Mouse (Mus musculus) forebrain, postnatal 0 days (tissue): ENCODE data around the gene Gm7534. TPM values are rescaled to one million over a fixed set of nuclear protein-coding genes. Genes with fewer than 3 reads are reported as not detected.

ENCODE experiments used
- ATAC-seq: fragments of 200-750 bp; cut with Nextera tagmentation; 2 replicates; pipeline ENCODE4 v1.8.0; 2017; ENCODE audit warnings: mild to moderate bottlenecking, moderate library complexity
- DNase-seq: peaks from one replicate; pipeline ENCODE4 v3.0.0-alpha.2; 2015
- H3K27ac ChIP-seq: fragments of 300-500 bp; sonication (generic); 2 replicates; pipeline ENCODE4 v1.5.1; 2014; ENCODE audit warnings: low read depth, mild to moderate bottlenecking, antibody characterized with exemption, low read length, moderate library complexity, mixed read lengths
- H3K27me3 ChIP-seq: fragments of 300-500 bp; sonication (generic); 2 replicates; pipeline ENCODE4 v1.6.1; 2014; ENCODE audit warnings: mild to moderate bottlenecking, low read length, mixed read lengths; ENCODE audit not compliant: insufficient read depth
- H3K36me3 ChIP-seq: fragments of 300-500 bp; sonication (generic); 2 replicates; pipeline ENCODE4 v1.6.1; 2014; ENCODE audit warnings: mild to moderate bottlenecking, moderate library complexity; ENCODE audit not compliant: insufficient read depth
- H3K4me1 ChIP-seq: fragments of 300-500 bp; sonication (generic); 2 replicates; pipeline ENCODE4 v1.6.1; 2014; ENCODE audit warnings: antibody characterized with exemption; ENCODE audit not compliant: insufficient read depth
- H3K4me2 ChIP-seq: fragments of 300-500 bp; sonication (generic); 2 replicates; pipeline ENCODE4 v1.6.1; 2014; ENCODE audit warnings: low read depth, mild to moderate bottlenecking, moderate library complexity
- H3K4me3 ChIP-seq: fragments of 300-500 bp; sonication (generic); 2 replicates; pipeline ENCODE4 v1.5.1; 2014; ENCODE audit warnings: low read depth, low read length, mixed read lengths
- H3K9ac ChIP-seq: fragments of 300-500 bp; sonication (generic); 2 replicates; pipeline ENCODE4 v1.6.1; 2014; ENCODE audit warnings: mild to moderate bottlenecking
- H3K9me3 ChIP-seq: fragments of 300-500 bp; sonication (generic); 2 replicates; pipeline ENCODE4 v1.6.1; 2016; ENCODE audit warnings: low read length
- CTCF ChIP-seq: sonication (generic); IDR thresholded peaks from 2 replicates; pipeline ENCODE4 v1.5.1; 2016; ENCODE audit warnings: antibody characterized with exemption, control low read depth, low read depth
- WGBS: fragments of 180-500 bp; shearing (Covaris S2); extraction: QIAGEN DNeasy Blood & Tissue Kit; methylation state at CpG from one replicate; pipeline ENCODE4 v1.1.7; 2014; 5-methylcytosine and 5-hydroxymethylcytosine counted together
- polyA plus RNA-seq: library from polyadenylated mRNA; unstranded; fragments of >200 nt; fragmentation: Nextera tagmentation; extraction: Ambion mirVana; gene quantifications from 2 replicates; pipeline ENCODE4 v1.2.1, GENCODE M21; 2015
- total RNA-seq: library from RNA; depleted of rRNA; stranded (reverse); fragments of >200 nt; gene quantifications from 2 replicates; pipeline ENCODE4 v1.2.3, GENCODE M21; 2014

The Gm7534 gene
- total and polyA plus RNA-seq, 2 experiments from 2014 or later, result not detected

DNA sequence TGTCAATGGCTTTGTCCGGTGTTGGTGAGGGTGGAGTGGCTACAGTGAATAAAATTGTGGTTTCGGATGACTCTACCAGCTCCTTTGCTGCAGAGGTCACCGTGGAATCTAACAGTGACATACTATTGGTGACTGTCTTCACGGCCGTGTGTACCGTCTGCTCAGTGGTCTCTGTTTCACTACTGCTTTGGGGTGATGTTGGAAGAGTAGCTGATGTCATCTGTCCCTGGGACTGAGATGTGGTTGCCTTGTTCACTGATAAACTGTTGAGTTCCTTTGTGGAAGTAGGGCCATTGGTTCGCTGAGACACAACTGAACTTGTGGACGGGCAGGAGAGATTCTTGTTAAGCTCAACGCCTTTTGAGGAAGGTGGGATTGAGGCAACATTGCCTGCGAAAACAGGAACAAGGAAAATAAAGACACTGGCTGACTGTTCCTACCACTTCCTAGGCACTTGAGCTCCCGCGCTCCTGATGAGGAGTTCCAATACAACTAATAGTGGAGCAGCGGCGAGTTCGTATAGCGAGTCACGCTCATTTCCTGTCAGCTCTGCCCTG, 614 bp upstream of the Gm7534 start:
- 93% methylated on average over 17 of the region's 17 CpGs for WGBS
- Histone ChIP-seq H3K4me1 (no peaks in the 10 kb centered on the region), H3K36me3 (no peaks in the 10 kb centered on the region), H3K4me2 (no peak overlapping the region), H3K9ac (no peak overlapping the region), H3K9me3 (no peaks in the 10 kb centered on the region), H3K27ac (no peak overlapping the region), H3K4me3 (no peak overlapping the region), H3K27me3 (no peaks in the 10 kb centered on the region)
- ATAC-seq, result no peak
- DNase-seq, result no peak
- TF ChIP-seq CTCF, result no peak

DNA sequence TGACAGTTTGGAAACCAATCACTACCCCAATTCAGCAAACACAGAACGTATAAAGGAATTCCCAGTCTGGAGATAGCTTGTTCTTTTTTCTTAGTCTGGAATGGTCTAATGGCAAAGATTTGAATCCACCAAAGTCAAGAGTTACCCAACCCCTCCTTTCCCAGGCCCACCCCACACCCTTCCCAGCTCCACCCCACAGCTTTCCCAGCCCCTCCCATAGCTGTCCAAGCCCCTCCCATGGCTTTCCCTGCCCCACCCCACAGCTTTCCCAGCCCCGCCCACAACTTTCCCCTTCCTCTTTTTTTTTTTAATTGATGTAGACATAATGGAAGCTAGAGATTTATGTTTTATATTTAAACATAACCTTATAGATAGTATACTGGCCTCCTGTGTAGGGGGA, 3.4 kb downstream of the Gm7534 start:
- no peaks in the 10 kb centered on the region for H3K4me1 ChIP-seq
- H3K4me3 ChIP-seq, result no peak overlapping the region
- no peak overlapping the region for H3K9ac ChIP-seq
- no peaks in the 10 kb centered on the region for H3K36me3 ChIP-seq
- no peak for TF ChIP-seq CTCF
- 78% methylated on average over 2 of the region's 2 CpGs for WGBS
- no peaks in the 10 kb centered on the region for H3K9me3 ChIP-seq
- no peaks in the 10 kb centered on the region for H3K27me3 ChIP-seq
- ATAC-seq (no peak), DNase-seq (no peak)
- H3K4me2 ChIP-seq, result no peak overlapping the region
- no peak overlapping the region for H3K27ac ChIP-seq

- no peak for TF ChIP-seq CTCF
- Histone ChIP-seq H3K4me1 (no peaks in the 10 kb centered on the region), H3K4me3 (peak overlapping the region; percentile 67), H3K4me2 (peak overlapping the region; percentile 89), H3K9ac (peak overlapping the region; percentile 67), H3K27me3 (no peaks in the 10 kb centered on the region), H3K27ac (peak overlapping the region; percentile 64; the same call in 1 of the 2 replicates), H3K36me3 (no peaks in the 10 kb centered on the region), H3K9me3 (no peaks in the 10 kb centered on the region)
- 3% methylated on average over 22 of the region's 22 CpGs for WGBS
- DNase-seq (no peak), ATAC-seq (no peak)
Observed at GRCm38 (mm10) chr4:134186268-134186667, 16.5 kb downstream of the Gm7534 start.

DNA sequence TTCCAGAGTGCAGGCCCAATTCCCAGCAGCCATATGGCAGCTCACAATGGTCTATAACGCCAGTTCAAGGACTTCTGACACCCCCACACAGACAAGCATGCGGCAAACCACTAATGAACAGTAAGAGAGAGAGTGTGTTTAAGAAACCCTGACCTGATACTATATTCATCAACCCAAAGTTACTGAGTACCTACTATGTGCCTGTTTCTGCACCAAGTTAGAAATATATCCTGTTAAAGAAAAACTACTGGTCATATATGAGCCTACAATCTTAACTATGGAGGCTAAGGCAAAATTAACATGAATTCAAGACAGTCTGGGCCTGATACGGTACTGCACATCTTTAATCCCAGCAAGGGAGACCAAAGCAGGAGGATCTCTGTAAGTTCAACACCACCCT, 17.2 kb downstream of the Gm7534 start:
- no peak overlapping the region for H3K27ac ChIP-seq
- H3K27me3 ChIP-seq, result no peaks in the 10 kb centered on the region
- H3K4me2 ChIP-seq, result peak overlapping the region; percentile 89
- peak overlapping the region; percentile 67; the same call in 1 of the 2 replicates for H3K4me3 ChIP-seq
- no peak for TF ChIP-seq CTCF
- no peaks in the 10 kb centered on the region for H3K36me3 ChIP-seq
- no peak overlapping the region; the same call in 1 of the 2 replicates for H3K9ac ChIP-seq
- H3K4me1 ChIP-seq, result no peaks in the 10 kb centered on the region
- 74% methylated on average over 3 of the region's 3 CpGs for WGBS
- no peak for DNase-seq
- no peaks in the 10 kb centered on the region for H3K9me3 ChIP-seq
- ATAC-seq, result no peak

DNA sequence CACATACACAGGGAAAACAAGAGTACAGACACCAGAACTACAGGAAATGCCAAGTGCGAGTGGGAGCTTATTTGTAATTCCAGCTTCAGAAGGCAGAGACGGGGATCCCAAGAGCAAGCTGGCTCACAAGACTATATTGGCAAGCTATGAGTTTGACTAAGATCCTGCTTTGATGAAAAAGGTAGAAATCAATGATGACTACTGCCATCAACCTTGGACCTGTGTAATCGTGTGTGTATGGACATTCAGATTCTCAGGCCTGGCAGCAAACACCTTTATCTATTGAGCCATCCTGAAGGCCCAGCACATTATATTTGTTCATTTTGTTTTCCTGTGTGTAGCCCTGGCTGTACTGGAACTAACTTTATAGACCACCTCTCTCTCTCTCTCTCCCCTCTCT, 19.1 kb downstream of the Gm7534 start:
- H3K4me1 ChIP-seq, result no peaks in the 10 kb centered on the region
- H3K9ac ChIP-seq, result no peak overlapping the region
- WGBS, result 80% methylated on average over 3 of the region's 3 CpGs
- H3K4me3 ChIP-seq, result no peak overlapping the region
- H3K36me3 ChIP-seq, result no peaks in the 10 kb centered on the region
- DNase-seq (no peak), ATAC-seq (no peak)
- H3K27me3 ChIP-seq, result no peaks in the 10 kb centered on the region
- TF ChIP-seq CTCF, result no peak
- no peaks in the 10 kb centered on the region for H3K9me3 ChIP-seq
- no peak overlapping the region for H3K4me2 ChIP-seq
- H3K27ac ChIP-seq, result no peak overlapping the region

GRCm38 (mm10) chr4:134181825-134182224, 21.0 kb downstream of the Gm7534 start:
- Histone ChIP-seq H3K4me3 (no peak overlapping the region), H3K36me3 (no peaks in the 10 kb centered on the region), H3K9me3 (no peaks in the 10 kb centered on the region), H3K9ac (no peak overlapping the region), H3K27me3 (no peaks in the 10 kb centered on the region), H3K4me1 (no peaks in the 10 kb centered on the region), H3K4me2 (no peak overlapping the region), H3K27ac (no peak overlapping the region)
- TF ChIP-seq CTCF, result no peak
- no peak for DNase-seq
- no peak for ATAC-seq

DNA sequence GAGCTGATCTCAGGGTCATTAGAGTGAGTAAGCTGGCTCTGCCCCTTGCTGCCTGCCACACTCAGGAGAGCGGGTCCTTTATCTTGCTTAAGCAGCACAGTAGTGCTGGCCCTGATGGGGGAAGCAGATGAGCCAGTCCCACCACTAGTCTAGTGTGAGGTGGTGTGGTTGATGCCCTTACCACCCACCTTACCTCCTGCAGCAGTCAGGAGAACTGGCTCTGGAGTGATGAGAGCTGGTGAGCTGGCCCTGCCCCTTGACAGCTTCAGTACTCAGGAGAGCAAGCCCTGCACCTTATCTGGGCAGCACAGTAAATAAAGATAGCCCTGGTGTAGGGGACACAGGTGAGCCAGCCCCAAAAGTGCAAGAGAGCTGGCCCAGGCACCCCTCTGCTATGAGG, 21.7 kb downstream of the Gm7534 start:
- no peak overlapping the region for H3K27ac ChIP-seq
- DNase-seq (no peak), ATAC-seq (no peak)
- H3K9me3 ChIP-seq, result no peaks in the 10 kb centered on the region
- no peak overlapping the region for H3K4me3 ChIP-seq
- no peak for TF ChIP-seq CTCF
- no peak overlapping the region for H3K4me2 ChIP-seq
- 95% methylated on average over 1 of the region's 1 CpGs for WGBS
- no peaks in the 10 kb centered on the region for H3K27me3 ChIP-seq
- H3K36me3 ChIP-seq, result no peaks in the 10 kb centered on the region
- no peak overlapping the region for H3K9ac ChIP-seq
- H3K4me1 ChIP-seq, result no peaks in the 10 kb centered on the region
